In the genomic region with DNA sequence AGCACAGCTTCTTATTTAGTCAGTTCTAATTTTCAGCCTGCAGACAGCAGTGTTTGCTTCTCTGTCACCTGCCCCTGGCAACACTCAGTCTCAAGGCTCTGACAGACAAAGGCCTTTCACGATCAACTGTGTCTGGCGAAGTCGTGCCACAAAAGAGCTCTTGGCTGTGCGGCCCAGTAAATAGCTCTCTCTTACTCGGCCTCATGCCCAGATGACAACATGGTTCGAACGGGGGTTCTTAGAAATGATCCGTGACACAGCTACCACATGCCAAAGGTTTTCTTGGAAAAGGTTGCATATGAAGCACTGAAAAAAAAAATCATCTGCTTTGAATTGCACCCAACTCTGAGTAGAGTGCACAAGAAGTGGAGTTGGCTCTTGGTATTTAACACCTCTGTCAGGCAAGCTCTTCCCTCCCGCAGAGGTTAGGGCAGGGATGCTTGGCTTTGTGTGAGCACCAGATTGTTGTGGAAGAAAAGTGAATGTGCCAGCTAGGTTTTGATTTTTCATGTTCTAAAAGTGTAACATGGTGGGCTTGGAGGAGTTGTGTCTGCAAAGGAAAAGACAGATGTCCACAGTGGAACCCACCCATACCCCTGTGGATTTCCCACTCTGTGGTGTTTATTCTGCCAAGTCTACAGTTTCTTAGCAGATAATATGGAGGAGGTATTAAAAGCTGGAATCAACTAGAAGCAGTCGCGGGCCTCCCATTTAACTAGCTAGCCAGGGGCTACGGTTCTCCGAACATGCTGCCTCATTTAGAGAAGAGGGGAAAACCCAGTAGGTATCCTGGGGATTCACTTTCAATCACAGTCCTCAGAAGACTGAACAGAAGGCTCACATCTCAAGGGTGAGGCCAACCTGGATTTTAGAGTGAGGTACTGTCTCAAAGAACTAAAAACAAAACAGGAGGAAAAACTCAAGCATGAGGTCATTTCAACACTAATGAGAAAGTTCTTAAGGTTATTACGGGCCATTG, we compare ENCODE assay signal across 1 mouse cellular context.
A peak's percentile ranks its signal among the peaks of the same experiment; 100 is the strongest.
TF ChIP-seq lines count a peak whose summit lies in the region.

No protein-coding gene starts in this region.

TF ChIP-seq in CH12.LX, 34 proteins besides CTCF, POLR2A, EP300 and RAD21 (continued from another document):
- peak; percentile 40; the same call in 1 of the 2 replicates for TF ChIP-seq MYC (IDR thresholded peaks at IDR 0.05; ENCODE audit: low read depth, low read length)
- no peak for TF ChIP-seq PAX5 (IDR thresholded peaks at IDR 0.05; ENCODE audit: low read length)
- no peak for TF ChIP-seq ELF1 (IDR thresholded peaks at IDR 0.05; ENCODE audit: low read depth, low read length)
- TF ChIP-seq CHD1 (IDR thresholded peaks at IDR 0.05; ENCODE audit: low read depth, low read length), result no peak
- no peak for TF ChIP-seq ZKSCAN1 (IDR thresholded peaks at IDR 0.05; ENCODE audit: borderline replicate concordance, low read depth, low read length)
- TF ChIP-seq ETS1 (conservative IDR thresholded peaks at IDR 0.05; ENCODE audit: low read depth, low read length), result peak; percentile 60
- TF ChIP-seq BHLHE40 (IDR thresholded peaks at IDR 0.05; ENCODE audit: low read depth, low read length), result peak; percentile 68
- TF ChIP-seq JUND (conservative IDR thresholded peaks at IDR 0.05; ENCODE audit: low read depth, low read length), result peak; percentile 74; the same call in 1 of the 2 replicates
- no peak for TF ChIP-seq ZC3H11A (IDR thresholded peaks at IDR 0.05; ENCODE audit: low read depth, low read length)
- TF ChIP-seq IRF4 (IDR thresholded peaks at IDR 0.05; ENCODE audit: low read depth, low read length), result peak; percentile 95
- no peak for TF ChIP-seq KAT2A (IDR thresholded peaks at IDR 0.05; ENCODE audit: insufficient replicate concordance, low read length)
- TF ChIP-seq CHD2 (IDR thresholded peaks at IDR 0.05; ENCODE audit: low read length), result peak; percentile 58
- no peak for TF ChIP-seq UBTF (IDR thresholded peaks at IDR 0.05; ENCODE audit: low read depth, low read length)
